Mouse (Mus musculus): ENCODE measurements around the gene Klf7. TPM values are rescaled to one million over a fixed set of nuclear protein-coding genes. Genes with fewer than 3 reads are reported as not detected.

Gene Klf7
- polyA plus RNA-seq, 1 experiment from 2014 or later = 17.9 TPM

- ATAC-seq (replicated peaks; ENCODE audit: low FRiP score, low read depth) = no peak
- H3K4me3 ChIP-seq (replicated peaks; ENCODE audit: low read depth, low read length) = no peak overlapping the region
Measured at GRCm38 (mm10) chr1:64052069-64052750, 69.9 kb downstream of the Klf7 start.

GRCm38 (mm10) chr1:64048567-64048966 lies 73.5 kb downstream of the Klf7 start:
- Histone ChIP-seq H3K27me3 (ENCODE audit: insufficient read depth, low read length) (no peaks in the 10 kb centered on the region), H3K36me3 (ENCODE audit: insufficient read depth, low read length) (no peaks in the 10 kb centered on the region), H3K9ac (ENCODE audit: low read depth, low read length) (no peak overlapping the region), H3K4me1 (replicated peaks; ENCODE audit: insufficient read depth, low read length) (no peaks in the 10 kb centered on the region), H3K4me2 (ENCODE audit: low read length) (no peak overlapping the region), H3K4me3 (replicated peaks; ENCODE audit: low read depth, low read length) (no peak overlapping the region), H3K9me3 (replicated peaks; ENCODE audit: low read length) (no peaks in the 10 kb centered on the region), H3K27ac (no peak overlapping the region)
- DNase-seq (ENCODE audit: low spot score) (no peak), ATAC-seq (replicated peaks; ENCODE audit: low FRiP score, low read depth) (no peak)
- TF ChIP-seq CTCF (IDR thresholded peaks at IDR 0.05; ENCODE audit: low read depth) = no peak
- WGBS = 84% methylated on average over 4 of the region's 4 CpGs

More at GRCm38 (mm10) chr1:64052069-64052750, 69.9 kb downstream of the Klf7 start:
- TF ChIP-seq CTCF (IDR thresholded peaks at IDR 0.05; ENCODE audit: low read depth) = no peak
- Histone ChIP-seq H3K36me3 (ENCODE audit: insufficient read depth, low read length) (no peaks in the 10 kb centered on the region), H3K27ac (no peak overlapping the region), H3K9ac (ENCODE audit: low read depth, low read length) (no peak overlapping the region), H3K27me3 (ENCODE audit: insufficient read depth, low read length) (no peaks in the 10 kb centered on the region), H3K4me2 (ENCODE audit: low read length) (no peak overlapping the region), H3K4me1 (replicated peaks; ENCODE audit: insufficient read depth, low read length) (no peaks in the 10 kb centered on the region), H3K9me3 (replicated peaks; ENCODE audit: low read length) (no peaks in the 10 kb centered on the region)
- 53% methylated on average over 7 of the region's 7 CpGs for WGBS
- peak; percentile 58 for DNase-seq (ENCODE audit: low spot score)

GRCm38 (mm10) chr1:64046802-64047156 lies 75.3 kb downstream of the Klf7 start:
- ATAC-seq (replicated peaks; ENCODE audit: low FRiP score, low read depth) = no peak
- Histone ChIP-seq H3K4me2 (ENCODE audit: low read length) (no peak overlapping the region), H3K4me1 (replicated peaks; ENCODE audit: insufficient read depth, low read length) (no peaks in the 10 kb centered on the region), H3K9ac (ENCODE audit: low read depth, low read length) (no peak overlapping the region), H3K36me3 (ENCODE audit: insufficient read depth, low read length) (no peaks in the 10 kb centered on the region), H3K4me3 (replicated peaks; ENCODE audit: low read depth, low read length) (no peak overlapping the region), H3K27ac (no peak overlapping the region), H3K27me3 (ENCODE audit: insufficient read depth, low read length) (no peaks in the 10 kb centered on the region), H3K9me3 (replicated peaks; ENCODE audit: low read length) (no peaks in the 10 kb centered on the region)
- no peak for DNase-seq (ENCODE audit: low spot score)
- no peak for TF ChIP-seq CTCF (IDR thresholded peaks at IDR 0.05; ENCODE audit: low read depth)

GRCm38 (mm10) chr1:64046087-64046801 lies 75.8 kb downstream of the Klf7 start:
- TF ChIP-seq CTCF (IDR thresholded peaks at IDR 0.05; ENCODE audit: low read depth) = no peak
- Histone ChIP-seq H3K27ac (no peak overlapping the region), H3K9ac (ENCODE audit: low read depth, low read length) (no peak overlapping the region), H3K4me1 (replicated peaks; ENCODE audit: insufficient read depth, low read length) (no peaks in the 10 kb centered on the region; the same call in 1 of the 2 replicates), H3K4me3 (replicated peaks; ENCODE audit: low read depth, low read length) (no peak overlapping the region), H3K27me3 (ENCODE audit: insufficient read depth, low read length) (no peaks in the 10 kb centered on the region), H3K9me3 (replicated peaks; ENCODE audit: low read length) (no peaks in the 10 kb centered on the region), H3K4me2 (ENCODE audit: low read length) (no peak overlapping the region), H3K36me3 (ENCODE audit: insufficient read depth, low read length) (no peaks in the 10 kb centered on the region)
- DNase-seq (ENCODE audit: low spot score) = no peak
- ATAC-seq (replicated peaks; ENCODE audit: low FRiP score, low read depth) = no peak
- 76% methylated on average over 14 of the region's 14 CpGs for WGBS

GRCm38 (mm10) chr1:64044577-64044976 lies 77.5 kb downstream of the Klf7 start:
- no peaks in the 10 kb centered on the region; the same call in 1 of the 2 replicates for H3K4me1 ChIP-seq (replicated peaks; ENCODE audit: insufficient read depth, low read length)
- H3K27ac ChIP-seq = no peak overlapping the region
- DNase-seq (ENCODE audit: low spot score) (no peak), ATAC-seq (replicated peaks; ENCODE audit: low FRiP score, low read depth) (no peak)
- H3K9ac ChIP-seq (ENCODE audit: low read depth, low read length) = no peak overlapping the region
- H3K27me3 ChIP-seq (ENCODE audit: insufficient read depth, low read length) = no peaks in the 10 kb centered on the region
- H3K36me3 ChIP-seq (ENCODE audit: insufficient read depth, low read length) = 0 out of 2 replicates have a peak, but pooled peaks cover 5% of the 10 kb centered on the region
- H3K9me3 ChIP-seq (replicated peaks; ENCODE audit: low read length) = no peaks in the 10 kb centered on the region
- no peak overlapping the region for H3K4me3 ChIP-seq (replicated peaks; ENCODE audit: low read depth, low read length)
- H3K4me2 ChIP-seq (ENCODE audit: low read length) = no peak overlapping the region
- no peak for TF ChIP-seq CTCF (IDR thresholded peaks at IDR 0.05; ENCODE audit: low read depth)
- WGBS = 31% methylated on average over 2 of the region's 2 CpGs

GRCm38 (mm10) chr1:64040831-64041383 lies 81.2 kb downstream of the Klf7 start:
- no peaks in the 10 kb centered on the region for H3K9me3 ChIP-seq (replicated peaks; ENCODE audit: low read length)
- H3K9ac ChIP-seq (ENCODE audit: low read depth, low read length) = no peak overlapping the region
- peaks cover 6% of the 10 kb centered on the region; the same call in 1 of the 2 replicates for H3K4me1 ChIP-seq (replicated peaks; ENCODE audit: insufficient read depth, low read length)
- peak; percentile 63 for DNase-seq (ENCODE audit: low spot score)
- ATAC-seq (replicated peaks; ENCODE audit: low FRiP score, low read depth) = no peak
- H3K4me2 ChIP-seq (ENCODE audit: low read length) = no peak overlapping the region
- H3K4me3 ChIP-seq (replicated peaks; ENCODE audit: low read depth, low read length) = no peak overlapping the region
- TF ChIP-seq CTCF (IDR thresholded peaks at IDR 0.05; ENCODE audit: low read depth) = no peak
- WGBS = 62% methylated on average over 5 of the region's 5 CpGs
- peaks cover 5% of the 10 kb centered on the region; the same call in 1 of the 2 replicates for H3K36me3 ChIP-seq (ENCODE audit: insufficient read depth, low read length)
- H3K27me3 ChIP-seq (ENCODE audit: insufficient read depth, low read length) = no peaks in the 10 kb centered on the region
- peak overlapping the region; percentile 14; the same call in 1 of the 2 replicates for H3K27ac ChIP-seq

All from kidney, postnatal 0 days (tissue).